Mouse (Mus musculus): Measurements from ENCODE around the gene Thap4. TPM values are rescaled to one million over a fixed set of nuclear protein-coding genes. Genes with fewer than 3 reads are reported as not detected.
"Not testable (repeated sequence)": the region's sequence is repeated elsewhere in the genome, so short reads cannot be mapped to it uniquely, and the experiment has no call there.

The Thap4 gene
- total RNA-seq, 2 experiments from 2014 or later, result 31.2 to 32.7 TPM

DNA sequence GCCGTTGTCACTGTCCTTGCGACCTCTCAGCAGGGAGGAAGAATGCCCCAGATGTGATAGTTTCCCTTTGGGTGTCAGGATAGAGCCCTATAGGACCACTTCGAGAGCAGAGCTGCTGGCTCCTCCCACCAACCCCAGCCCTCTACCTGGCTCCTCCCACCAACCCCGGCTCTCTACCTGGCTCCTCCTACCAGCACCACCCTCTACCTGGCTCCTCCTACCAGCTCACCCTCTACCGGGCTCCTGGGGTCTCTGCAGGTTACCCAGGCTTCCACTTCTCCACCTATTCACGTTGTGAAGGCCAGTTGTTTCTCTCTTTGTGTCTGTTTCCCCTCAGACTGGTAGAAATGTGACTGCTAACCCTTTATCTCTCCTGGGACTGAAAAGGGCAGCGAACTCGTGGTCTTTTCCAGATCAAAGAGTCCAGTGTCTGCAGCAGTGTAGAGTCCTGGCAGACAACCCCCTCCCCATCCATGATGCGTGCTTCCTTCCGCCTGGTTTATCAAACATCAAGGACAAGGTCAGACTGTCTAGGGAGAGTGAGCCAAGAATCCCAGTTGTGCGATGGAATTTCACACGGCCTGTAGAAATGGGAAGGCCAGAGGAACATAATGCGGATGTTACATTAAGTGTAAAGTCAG is 86.8 kb downstream of the Thap4 start:
- intact Hi-C loops (cut with DNase I), result no loop called here

DNA sequence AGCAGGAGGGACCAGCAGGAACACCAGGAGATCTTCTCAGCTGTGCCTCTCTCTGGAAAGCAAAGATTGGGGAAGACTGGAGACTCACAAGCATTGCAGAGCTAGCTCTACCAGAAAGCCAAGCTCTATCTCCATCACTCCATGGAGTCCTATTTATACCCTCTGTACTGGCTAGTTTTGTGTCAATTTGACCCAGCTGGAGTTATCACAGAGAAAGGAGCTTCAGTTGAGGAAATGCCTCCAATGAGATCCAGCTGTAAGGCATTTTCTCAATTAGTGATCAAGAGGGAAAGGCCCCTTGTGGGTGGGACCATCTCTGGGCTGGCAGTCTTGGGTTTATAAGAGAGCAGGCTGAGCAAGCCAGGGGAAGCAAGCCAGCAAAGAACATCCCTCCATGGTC is 96.1 kb downstream of the Thap4 start, which contains the start of gene Stk25:
Gene Stk25 (minus strand): TSS at position 101 of the 400 bp plus-strand sequence.
- DNase-seq (ENCODE audit: extremely low spot score in 1 of 2, low spot score in 2 of 2), result not testable (repeated sequence)

More for the DNA sequence above, 86.8 kb downstream of the Thap4 start:
- DNase-seq (ENCODE audit: extremely low spot score in 1 of 2, low spot score in 2 of 2), result peak in 1 of 2 experiments; percentile 43

DNA sequence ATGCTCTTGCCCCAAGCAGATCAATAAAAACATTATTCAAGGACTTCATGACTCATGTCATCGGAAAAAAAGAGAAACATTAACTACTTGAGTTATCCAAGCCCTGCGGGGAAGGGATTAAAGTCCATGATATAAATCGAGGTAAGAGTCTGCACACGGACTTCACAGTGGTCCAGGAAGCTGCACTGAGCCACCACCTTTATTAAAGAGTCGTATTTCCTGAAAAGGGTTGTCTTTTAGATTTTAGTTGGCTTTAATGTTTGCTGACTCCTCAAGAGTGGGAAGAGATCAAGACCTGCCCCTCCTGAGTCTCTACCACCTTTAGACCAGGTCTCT is 97.7 kb downstream of the Thap4 start:
- intact Hi-C loops (cut with DNase I), result no loop called here

More for the DNA sequence above, 96.1 kb downstream of the Thap4 start, which contains the start of gene Stk25:
- intact Hi-C loops (cut with DNase I), result not testable (repeated sequence)

GRCm38 (mm10) chr1:93656325-93657024 is 98.2 kb downstream of the Thap4 start:
- DNase-seq (ENCODE audit: extremely low spot score in 1 of 2, low spot score in 2 of 2), result no peak
- intact Hi-C loops (cut with DNase I), result no loop called here

More for the DNA sequence above, 97.7 kb downstream of the Thap4 start:
- DNase-seq (ENCODE audit: extremely low spot score in 1 of 2, low spot score in 2 of 2), result no peak

- intact Hi-C loops (cut with DNase I), result no loop called here
- DNase-seq (ENCODE audit: extremely low spot score in 1 of 2, low spot score in 2 of 2), result no peak
Measured at GRCm38 (mm10) chr1:93654798-93655197, 99.9 kb downstream of the Thap4 start.

DNA sequence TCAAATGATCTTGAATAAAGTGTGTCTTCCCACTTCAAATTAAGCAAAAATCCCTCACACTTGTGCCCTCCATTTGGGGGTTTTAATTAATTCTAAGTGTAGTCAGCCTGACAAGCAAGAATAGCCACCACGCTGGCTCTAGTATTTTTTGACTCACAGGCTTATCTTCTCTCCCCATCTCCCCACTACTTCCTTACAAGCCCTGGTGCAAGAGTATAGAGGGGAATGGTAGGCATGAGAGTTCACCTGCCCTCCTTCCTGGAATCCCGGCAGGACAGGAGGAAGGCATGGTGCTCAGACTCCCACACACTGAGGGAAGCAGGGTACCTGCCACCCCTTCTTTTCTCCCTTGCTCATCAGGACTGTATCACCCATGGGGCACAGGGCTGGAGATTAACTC is 100.4 kb downstream of the Thap4 start:
- DNase-seq (ENCODE audit: extremely low spot score in 1 of 2, low spot score in 2 of 2), result no peak
- intact Hi-C loops (cut with DNase I), result no loop called here

Other genes with a start within 250 kb of the Thap4 start
- 10 to 100 TPM in 1 of 2 experiments, 1 to 10 TPM in 1; 9.4 to 10.8 TPM for gene Farp2, start 242.8 kb downstream of the Thap4 start, total RNA-seq (2021)
- gene Stk25, start 96.2 kb downstream of the Thap4 start, total RNA-seq (2021), result 100 to 1,000 TPM; 390 TPM
- 10 to 100 TPM; 25.0 to 26.6 TPM for gene Bok, start 69.2 kb downstream of the Thap4 start, total RNA-seq (2021)
- 10 to 100 TPM; 70.2 to 87.6 TPM for gene Atg4b, start 3.4 kb downstream of the Thap4 start, total RNA-seq (2021)
- 10 to 100 TPM; 72.0 to 73.1 TPM for gene Dtymk, start 47.1 kb upstream of the Thap4 start, total RNA-seq (2021)
- gene Ing5, start 49.1 kb upstream of the Thap4 start, total RNA-seq (2021), result 1 to 10 TPM; 10.0 TPM
- 10 to 100 TPM; 11.0 to 14.1 TPM for gene D2hgdh, start 70.0 kb upstream of the Thap4 start, total RNA-seq (2021)
- gene Gal3st2, start 106.4 kb upstream of the Thap4 start, total RNA-seq (2021), result not detected
- gene Gal3st2b, start 163.4 kb upstream of the Thap4 start, total RNA-seq (2021), result under 1 TPM; 0.21 to 0.47 TPM
- gene Gal3st2c, start 235.6 kb upstream of the Thap4 start, total RNA-seq (2021), result under 1 TPM; 0.06 to 0.08 TPM

All from left cerebral cortex, postnatal 10 days (tissue).